Mouse (Mus musculus): ENCODE measurements at regions not wholly inside any gene's neighbourhood (a gene's known extent, or its start where the extent isn't known, plus 50 kb on each side); places are given as distances from the start of the nearest gene placed in this dataset.

DNA sequence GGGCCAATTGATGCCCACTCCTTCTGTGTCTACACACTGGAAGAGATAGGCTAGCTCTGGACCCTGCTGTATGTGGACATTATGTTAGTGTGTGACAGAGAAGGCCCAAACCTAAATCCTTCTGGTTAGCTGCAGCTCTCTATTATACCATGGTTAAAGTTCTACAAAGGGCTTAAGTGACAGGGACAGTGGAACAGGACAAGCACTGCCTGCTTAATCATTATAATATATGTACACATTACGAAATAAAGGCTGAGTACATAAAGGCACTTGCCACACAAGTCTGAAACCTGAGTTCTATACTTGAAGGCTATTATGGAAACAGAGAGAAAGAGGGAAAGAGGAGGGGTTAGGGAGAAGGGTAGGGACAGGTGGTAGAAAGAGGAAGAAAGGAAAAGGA, 55.2 kb downstream of the Rdh14 start:
- no peak overlapping the region for H3K4me3 ChIP-seq (replicated peaks; ENCODE audit: low read length)
- no peak overlapping the region for H3K4me2 ChIP-seq (ENCODE audit: low read depth, low read length)
- WGBS = 49% methylated on average over 1 of the region's 1 CpGs
- no peak overlapping the region for H3K27ac ChIP-seq (ENCODE audit: low read length)
- H3K9ac ChIP-seq (ENCODE audit: low read length) = no peak overlapping the region
- ATAC-seq (ENCODE audit: insufficient read depth, low FRiP score) = peak; percentile 47
- H3K36me3 ChIP-seq (ENCODE audit: control insufficient read depth, insufficient read depth, low read length) = no peaks in the 10 kb centered on the region
- H3K9me3 ChIP-seq (replicated peaks; ENCODE audit: control insufficient read depth, low read length) = no peaks in the 10 kb centered on the region
- H3K4me1 ChIP-seq (ENCODE audit: control insufficient read depth, insufficient read depth, low read length) = no peaks in the 10 kb centered on the region; the same call in 1 of the 2 replicates
- no peaks in the 10 kb centered on the region for H3K27me3 ChIP-seq (ENCODE audit: control insufficient read depth, insufficient read depth, low read length)

DNA sequence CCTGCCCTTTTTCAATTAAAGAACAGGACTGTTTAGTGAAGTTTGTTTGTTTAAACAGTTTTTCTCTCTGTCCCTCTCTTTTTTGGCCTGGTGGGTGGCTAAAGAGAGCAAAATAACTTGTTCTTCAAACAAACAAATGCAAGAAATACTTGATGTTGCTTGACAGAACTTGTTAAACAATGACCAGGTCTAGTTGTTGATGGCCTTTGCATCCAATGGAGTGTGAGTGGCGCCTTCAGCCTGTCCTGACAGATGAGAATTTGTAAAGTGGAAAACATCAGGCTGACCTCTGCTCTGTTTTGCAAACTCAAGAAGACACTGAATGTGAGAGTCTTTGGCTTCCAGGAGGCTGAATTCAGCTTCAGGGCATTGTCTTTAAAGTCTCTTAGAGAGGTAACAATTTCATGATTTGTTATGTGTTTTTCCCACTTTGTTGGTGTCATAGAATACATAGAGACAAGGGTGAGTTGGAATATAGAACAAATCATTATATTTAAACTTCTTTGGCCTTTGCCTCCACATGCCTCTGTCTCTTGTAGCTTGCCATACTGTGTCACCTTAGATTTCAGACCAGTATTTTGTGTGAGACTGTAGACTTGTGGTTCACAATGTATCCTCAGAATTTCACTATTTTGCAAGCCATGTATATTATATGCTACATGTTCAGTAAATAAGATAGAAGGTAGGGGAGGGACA, 67.5 kb downstream of the Rdh14 start:
- no peak for ATAC-seq (ENCODE audit: insufficient read depth, low FRiP score)
- no peak overlapping the region for H3K4me2 ChIP-seq (ENCODE audit: low read depth, low read length)
- no peaks in the 10 kb centered on the region for H3K9me3 ChIP-seq (replicated peaks; ENCODE audit: control insufficient read depth, low read length)
- no peaks in the 10 kb centered on the region for H3K27me3 ChIP-seq (ENCODE audit: control insufficient read depth, insufficient read depth, low read length)
- H3K4me3 ChIP-seq (replicated peaks; ENCODE audit: low read length) = no peak overlapping the region
- no peak overlapping the region for H3K9ac ChIP-seq (ENCODE audit: low read length)
- no peaks in the 10 kb centered on the region for H3K36me3 ChIP-seq (ENCODE audit: control insufficient read depth, insufficient read depth, low read length)
- no peaks in the 10 kb centered on the region for H3K4me1 ChIP-seq (ENCODE audit: control insufficient read depth, insufficient read depth, low read length)
- 87% methylated on average over 1 of the region's 1 CpGs for WGBS
- no peak overlapping the region for H3K27ac ChIP-seq (ENCODE audit: low read length)

DNA sequence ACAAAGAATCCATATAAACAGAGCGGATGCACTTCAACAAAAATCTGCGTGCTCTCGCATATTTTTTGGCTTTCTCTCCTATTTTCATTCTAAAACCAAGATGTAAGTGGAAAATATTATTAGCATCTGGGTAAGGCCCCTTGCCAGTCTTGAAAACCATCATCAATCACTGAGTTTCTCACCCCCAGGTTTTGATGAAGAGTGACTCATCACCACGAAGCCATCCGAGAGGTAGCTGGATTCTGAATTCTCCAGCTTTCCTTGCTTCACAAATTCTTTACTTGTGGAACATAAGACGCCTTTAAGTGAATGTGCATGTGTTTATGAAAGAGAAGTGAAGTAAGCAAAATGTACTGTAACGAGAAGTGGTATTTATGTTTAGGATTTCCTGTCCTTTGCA, 71.2 kb downstream of the Rdh14 start:
- no peak for ATAC-seq (ENCODE audit: insufficient read depth, low FRiP score)
- Histone ChIP-seq H3K36me3 (ENCODE audit: control insufficient read depth, insufficient read depth, low read length) (no peaks in the 10 kb centered on the region), H3K4me2 (ENCODE audit: low read depth, low read length) (no peak overlapping the region), H3K9me3 (replicated peaks; ENCODE audit: control insufficient read depth, low read length) (no peaks in the 10 kb centered on the region), H3K4me1 (ENCODE audit: control insufficient read depth, insufficient read depth, low read length) (no peaks in the 10 kb centered on the region), H3K4me3 (replicated peaks; ENCODE audit: low read length) (no peak overlapping the region), H3K27me3 (ENCODE audit: control insufficient read depth, insufficient read depth, low read length) (no peaks in the 10 kb centered on the region), H3K27ac (ENCODE audit: low read length) (no peak overlapping the region), H3K9ac (ENCODE audit: low read length) (no peak overlapping the region)
- WGBS = 61% methylated on average over 7 of the region's 7 CpGs

DNA sequence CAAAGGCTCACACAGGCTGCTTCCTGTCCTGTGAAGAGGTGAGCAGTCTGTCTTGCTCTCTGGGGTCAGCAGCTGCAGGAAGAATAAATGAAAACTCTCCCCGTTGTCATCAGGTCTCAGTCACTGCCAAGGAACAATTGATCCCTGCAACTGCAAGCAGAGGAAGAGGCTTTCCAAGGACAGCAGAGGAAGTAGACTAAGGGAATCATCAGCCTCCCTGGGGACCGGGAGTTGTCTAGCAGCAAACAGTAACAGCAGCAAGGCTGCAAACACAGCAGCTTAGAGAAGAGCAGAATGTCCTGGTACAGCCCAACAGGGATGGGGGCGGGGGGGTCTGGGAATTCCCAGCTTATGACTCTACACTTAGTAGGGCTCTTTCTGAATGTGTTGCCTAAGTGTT, 72.4 kb downstream of the Rdh14 start:
- Histone ChIP-seq H3K4me1 (ENCODE audit: control insufficient read depth, insufficient read depth, low read length) (no peaks in the 10 kb centered on the region), H3K4me2 (ENCODE audit: low read depth, low read length) (no peak overlapping the region), H3K4me3 (replicated peaks; ENCODE audit: low read length) (no peak overlapping the region), H3K9me3 (replicated peaks; ENCODE audit: control insufficient read depth, low read length) (no peaks in the 10 kb centered on the region), H3K27ac (ENCODE audit: low read length) (no peak overlapping the region), H3K9ac (ENCODE audit: low read length) (no peak overlapping the region), H3K36me3 (ENCODE audit: control insufficient read depth, insufficient read depth, low read length) (no peaks in the 10 kb centered on the region), H3K27me3 (ENCODE audit: control insufficient read depth, insufficient read depth, low read length) (no peaks in the 10 kb centered on the region)
- no peak for ATAC-seq (ENCODE audit: insufficient read depth, low FRiP score)
- 43% methylated on average over 3 of the region's 3 CpGs for WGBS

DNA sequence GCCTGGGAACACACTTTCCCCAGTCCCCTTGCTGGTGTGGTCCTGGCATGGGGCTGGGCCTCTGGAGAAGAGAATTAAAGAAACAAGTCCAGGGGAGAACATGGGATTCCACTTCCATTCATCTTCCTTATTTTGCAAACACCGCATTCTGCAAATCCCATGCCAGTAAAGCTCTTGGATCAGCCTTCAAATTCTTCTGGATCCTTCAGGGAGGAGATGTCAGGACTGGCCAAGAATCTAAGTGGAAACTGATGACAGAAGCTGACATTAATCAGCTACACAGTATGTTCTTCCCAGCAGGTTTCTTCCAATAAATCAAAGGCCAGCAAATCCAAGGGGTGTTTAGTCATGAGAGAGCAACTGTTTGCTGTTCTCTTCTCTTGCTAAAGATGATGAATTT, 83.4 kb downstream of the Rdh14 start:
- Histone ChIP-seq H3K36me3 (ENCODE audit: control insufficient read depth, insufficient read depth, low read length) (no peaks in the 10 kb centered on the region), H3K4me1 (ENCODE audit: control insufficient read depth, insufficient read depth, low read length) (peaks cover 6% of the 10 kb centered on the region), H3K27ac (ENCODE audit: low read length) (peak overlapping the region; percentile 21; the same call in 1 of the 2 replicates), H3K9ac (ENCODE audit: low read length) (no peak overlapping the region), H3K27me3 (ENCODE audit: control insufficient read depth, insufficient read depth, low read length) (no peaks in the 10 kb centered on the region), H3K9me3 (replicated peaks; ENCODE audit: control insufficient read depth, low read length) (no peaks in the 10 kb centered on the region), H3K4me2 (ENCODE audit: low read depth, low read length) (no peak overlapping the region), H3K4me3 (replicated peaks; ENCODE audit: low read length) (no peak overlapping the region)
- ATAC-seq (ENCODE audit: insufficient read depth, low FRiP score) = no peak; the same call in 1 of the 2 replicates
- WGBS = 42% methylated on average over 1 of the region's 1 CpGs

DNA sequence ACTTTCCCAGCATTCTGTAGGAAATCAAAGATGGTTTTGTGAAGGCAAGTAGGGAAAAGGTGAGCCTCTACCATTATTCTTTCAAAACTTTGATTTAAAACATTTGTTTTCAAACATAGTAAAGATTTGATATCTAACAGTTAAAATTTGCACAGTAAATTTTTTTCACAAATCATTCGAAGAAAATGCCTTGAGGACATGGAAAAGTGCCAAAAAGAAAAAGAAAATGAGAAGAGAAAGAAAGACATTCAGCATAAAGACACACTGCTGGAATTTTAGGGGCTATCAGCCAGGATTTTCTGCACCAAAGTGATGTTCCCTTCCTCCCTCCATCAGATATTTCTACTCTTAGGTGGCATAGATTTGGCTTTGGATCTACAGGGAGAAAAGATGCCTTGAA, 90.2 kb downstream of the Rdh14 start:
- H3K4me2 ChIP-seq (ENCODE audit: low read depth, low read length) = no peak overlapping the region
- no peak overlapping the region for H3K27ac ChIP-seq (ENCODE audit: low read length)
- H3K36me3 ChIP-seq (ENCODE audit: control insufficient read depth, insufficient read depth, low read length) = no peaks in the 10 kb centered on the region
- H3K4me3 ChIP-seq (replicated peaks; ENCODE audit: low read length) = no peak overlapping the region
- WGBS = 36% methylated on average over 1 of the region's 1 CpGs
- no peak overlapping the region for H3K9ac ChIP-seq (ENCODE audit: low read length)
- no peaks in the 10 kb centered on the region for H3K9me3 ChIP-seq (replicated peaks; ENCODE audit: control insufficient read depth, low read length)
- no peaks in the 10 kb centered on the region for H3K27me3 ChIP-seq (ENCODE audit: control insufficient read depth, insufficient read depth, low read length)
- ATAC-seq (ENCODE audit: insufficient read depth, low FRiP score) = no peak
- no peaks in the 10 kb centered on the region for H3K4me1 ChIP-seq (ENCODE audit: control insufficient read depth, insufficient read depth, low read length)

DNA sequence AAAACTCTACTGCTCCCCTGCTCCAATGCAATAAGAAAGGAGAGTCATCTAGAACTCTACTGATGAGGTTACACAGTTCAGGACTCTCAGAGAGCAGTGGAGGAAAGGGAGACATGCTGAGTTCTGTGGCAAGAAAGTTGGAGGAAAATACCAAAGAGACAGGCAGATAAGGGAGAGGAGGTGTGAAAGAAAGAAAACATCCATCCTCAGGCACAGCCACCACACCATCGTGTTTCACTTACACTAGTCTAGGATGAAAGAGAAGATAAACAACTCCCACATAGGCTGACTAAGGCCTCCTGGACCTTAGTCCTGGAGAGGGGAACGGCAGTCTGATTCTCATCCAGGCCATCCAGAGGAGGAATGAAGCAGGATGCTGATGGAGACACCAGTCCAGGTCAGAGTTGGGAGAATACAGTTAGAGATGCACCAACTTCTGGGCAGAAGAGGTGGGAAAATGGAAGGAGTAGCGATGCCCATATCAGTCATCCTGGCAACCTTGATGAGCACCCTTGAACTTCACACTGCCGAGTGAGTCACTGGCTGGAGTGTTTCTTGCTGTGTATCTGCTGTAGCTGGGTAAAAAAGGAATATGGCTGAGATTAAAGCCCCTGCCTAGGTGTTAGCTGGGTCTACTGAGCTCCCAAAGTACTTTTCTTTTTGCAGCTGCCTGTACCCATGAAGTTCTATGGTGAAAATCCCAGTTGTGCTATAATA, 91.9 kb downstream of the Rdh14 start:
- no peak overlapping the region for H3K4me2 ChIP-seq (ENCODE audit: low read depth, low read length)
- H3K4me1 ChIP-seq (ENCODE audit: control insufficient read depth, insufficient read depth, low read length) = no peaks in the 10 kb centered on the region
- H3K27ac ChIP-seq (ENCODE audit: low read length) = no peak overlapping the region
- H3K9me3 ChIP-seq (replicated peaks; ENCODE audit: control insufficient read depth, low read length) = no peaks in the 10 kb centered on the region
- no peaks in the 10 kb centered on the region for H3K27me3 ChIP-seq (ENCODE audit: control insufficient read depth, insufficient read depth, low read length)
- H3K9ac ChIP-seq (ENCODE audit: low read length) = no peak overlapping the region
- no peaks in the 10 kb centered on the region for H3K36me3 ChIP-seq (ENCODE audit: control insufficient read depth, insufficient read depth, low read length)
- no peak overlapping the region for H3K4me3 ChIP-seq (replicated peaks; ENCODE audit: low read length)
- WGBS = 68% methylated on average over 4 of the region's 4 CpGs
- ATAC-seq (ENCODE audit: insufficient read depth, low FRiP score) = no peak

DNA sequence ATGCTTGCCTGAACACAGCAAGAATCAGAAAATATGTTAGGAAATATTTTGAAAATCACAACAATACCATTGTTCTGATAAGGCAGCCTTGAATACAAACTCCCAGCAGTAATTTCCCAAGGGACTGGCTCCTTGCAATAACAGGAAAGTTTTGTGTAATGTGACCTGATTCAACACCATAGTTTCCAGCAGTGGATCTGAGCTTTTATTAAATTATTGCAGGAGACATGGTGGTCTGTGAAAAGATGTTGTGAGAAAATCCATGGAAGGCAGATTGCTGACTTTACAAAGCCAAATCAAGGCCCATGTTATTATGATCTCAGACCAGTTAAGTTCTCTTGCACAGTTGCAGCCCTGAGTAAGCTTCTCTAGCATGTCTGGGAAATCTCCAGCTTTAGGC, 116.1 kb downstream of the Rdh14 start:
- Histone ChIP-seq H3K4me1 (ENCODE audit: control insufficient read depth, insufficient read depth, low read length) (no peaks in the 10 kb centered on the region), H3K27me3 (ENCODE audit: control insufficient read depth, insufficient read depth, low read length) (no peaks in the 10 kb centered on the region), H3K27ac (ENCODE audit: low read length) (no peak overlapping the region), H3K9ac (ENCODE audit: low read length) (no peak overlapping the region), H3K9me3 (replicated peaks; ENCODE audit: control insufficient read depth, low read length) (no peaks in the 10 kb centered on the region), H3K4me3 (replicated peaks; ENCODE audit: low read length) (no peak overlapping the region), H3K36me3 (ENCODE audit: control insufficient read depth, insufficient read depth, low read length) (no peaks in the 10 kb centered on the region), H3K4me2 (ENCODE audit: low read depth, low read length) (no peak overlapping the region)
- ATAC-seq (ENCODE audit: insufficient read depth, low FRiP score) = no peak

DNA sequence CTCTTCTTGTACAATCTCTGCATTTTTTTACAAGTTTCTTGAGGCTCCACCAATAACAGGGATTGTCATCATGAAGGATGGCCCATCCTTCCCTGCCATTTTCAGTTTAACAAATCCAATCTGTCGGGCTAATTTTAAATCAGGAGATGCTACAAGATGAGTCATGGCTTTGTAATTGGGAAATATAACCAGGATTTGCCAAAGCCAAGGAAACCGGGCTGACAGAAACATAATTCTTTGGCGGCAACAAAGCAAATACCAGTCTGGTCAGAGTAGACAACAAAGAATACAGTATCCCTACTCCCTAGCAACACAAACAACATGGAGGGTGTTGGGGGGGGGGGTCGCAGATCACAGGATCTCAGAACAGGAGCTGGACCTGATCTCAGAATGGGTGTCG, 123.0 kb downstream of the Rdh14 start:
- Histone ChIP-seq H3K4me3 (replicated peaks; ENCODE audit: low read length) (no peak overlapping the region), H3K9ac (ENCODE audit: low read length) (no peak overlapping the region), H3K4me2 (ENCODE audit: low read depth, low read length) (no peak overlapping the region), H3K27me3 (ENCODE audit: control insufficient read depth, insufficient read depth, low read length) (no peaks in the 10 kb centered on the region), H3K9me3 (replicated peaks; ENCODE audit: control insufficient read depth, low read length) (no peaks in the 10 kb centered on the region), H3K27ac (ENCODE audit: low read length) (no peak overlapping the region), H3K36me3 (ENCODE audit: control insufficient read depth, insufficient read depth, low read length) (no peaks in the 10 kb centered on the region), H3K4me1 (ENCODE audit: control insufficient read depth, insufficient read depth, low read length) (no peaks in the 10 kb centered on the region)
- 63% methylated on average over 5 of the region's 5 CpGs for WGBS
- ATAC-seq (ENCODE audit: insufficient read depth, low FRiP score) = no peak
